Mouse (Mus musculus): Measurements from ENCODE around the gene Psmc5.

- TF ChIP-seq CTCF (IDR thresholded peaks at IDR 0.05; ENCODE audit: insufficient read depth, low read depth, low read length), result no peak
- no peak for TF ChIP-seq POLR2A (IDR thresholded peaks at IDR 0.05; ENCODE audit: insufficient read depth, low read depth, low read length)
Observed at GRCm38 (mm10) chr11:106274971-106275411, 19.0 kb downstream of the Psmc5 start.

Data from olfactory bulb, adult 2 months (tissue).